Mouse (Mus musculus) ES-E14 (cell line): ENCODE data around the gene Gsx2. TPM values are rescaled to one million over a fixed set of nuclear protein-coding genes. Genes with fewer than 3 reads are reported as not detected.

Source experiments
- DNase-seq: peaks from one replicate; pipeline ENCODE4 v3.0.0-alpha.2; 2013; ENCODE audit warnings: low read depth, low spot score
- H3K27ac ChIP-seq: 2 replicates; pipeline ENCODE4 v1.5.1; 2012; ENCODE audit warnings: low read depth, mild to moderate bottlenecking, low read length, moderate library complexity, mixed read lengths; ENCODE audit not compliant: poor library complexity, insufficient read depth, severe bottlenecking
- H3K36me3 ChIP-seq: 2 replicates; pipeline ENCODE4 v1.6.1; 2012; ENCODE audit warnings: mild to moderate bottlenecking, low read length, moderate library complexity, mixed read lengths; ENCODE audit not compliant: control insufficient read depth, poor library complexity, insufficient read depth, severe bottlenecking
- H3K4me1 ChIP-seq, 2 experiments: fragments of 150-350 bp in 1 of 2; sonication (generic) in 1 of 2; 2 replicates each; pipeline ENCODE4 v1.6.1; 2012; ENCODE audit warnings: low read length in 2 of 2, mild to moderate bottlenecking in 1 of 2, mixed read lengths in 1 of 2; ENCODE audit not compliant: control insufficient read depth in 2 of 2, insufficient read depth in 2 of 2, poor library complexity in 1 of 2
- H3K4me3 ChIP-seq, 2 experiments: fragments of 150-350 bp in 1 of 2; sonication (generic) in 1 of 2; 2 replicates each; pipeline ENCODE4 v1.5.1; 2012; ENCODE audit warnings: low read length in 2 of 2, low read depth in 1 of 2, mild to moderate bottlenecking in 1 of 2, mixed read lengths in 1 of 2; ENCODE audit not compliant: insufficient read depth in 1 of 2, poor library complexity in 1 of 2, severe bottlenecking in 1 of 2
- H3K9ac ChIP-seq: 2 replicates; pipeline ENCODE4 v1.6.1; 2012; ENCODE audit warnings: low read depth, mild to moderate bottlenecking, low read length, mixed read lengths; ENCODE audit not compliant: poor library complexity, insufficient read depth, severe bottlenecking
- H3K9me3 ChIP-seq: fragments of 150-350 bp; sonication (generic); 2 replicates; pipeline ENCODE4 v1.6.1; 2012; ENCODE audit warnings: low read depth, mild to moderate bottlenecking, low read length; ENCODE audit not compliant: control insufficient read depth, insufficient read depth
- CHD2 ChIP-seq: IDR thresholded peaks from 2 replicates; pipeline ENCODE4 v1.6.1; 2014; ENCODE audit warnings: mild to moderate bottlenecking, low read depth, low read length, inconsistent platforms
- HCFC1 ChIP-seq: IDR thresholded peaks from 2 replicates; pipeline ENCODE4 v1.6.1; 2012; ENCODE audit warnings: low read length, inconsistent platforms, borderline replicate concordance; ENCODE audit not compliant: insufficient read depth
- MAFK ChIP-seq: IDR thresholded peaks from 2 replicates; pipeline ENCODE4 v1.6.1; 2014; ENCODE audit warnings: mild to moderate bottlenecking, low read depth, low read length, inconsistent platforms; ENCODE audit not compliant: insufficient read depth
- ZC3H11A ChIP-seq: IDR thresholded peaks from 2 replicates; pipeline ENCODE4 v1.6.1; 2012; ENCODE audit warnings: low read depth, mild to moderate bottlenecking, inconsistent platforms, low read length, borderline replicate concordance
- ZNF384 ChIP-seq: IDR thresholded peaks from 2 replicates; pipeline ENCODE4 v1.6.1; 2012; ENCODE audit warnings: low read depth, low read length, inconsistent platforms
- in situ Hi-C, 2 experiments: fragments of 600-800 bp; cut with MboI; formaldehyde crosslinking; loops; one replicate each; pipeline ENCODE4 v1.15.1; 2025; ENCODE audit warnings: low sequenced_read_pairs in 2 of 2, inconsistent platforms in 1 of 2; ENCODE audit not compliant: unreplicated experiment in 2 of 2
- total RNA-seq: library from RNA; depleted of rRNA; stranded (reverse); fragments of 300-350 nt; gene quantifications from 2 replicates; pipeline ENCODE4 v1.2.3, GENCODE M21; 2012; rRNA removed

The Gsx2 gene
- total RNA-seq, result not detected in 2 replicates

- Histone ChIP-seq H3K4me1 (peaks cover 0 to 7% of the 10 kb centered on the region in 2 experiments; a peak in 1 of 4 replicates), H3K9me3 (no peaks in the 10 kb centered on the region), H3K36me3 (no peaks in the 10 kb centered on the region), H3K9ac (peak within 1 kb of the TSS; percentile 7; the same call in 1 of the 2 replicates), H3K4me3 (peak within 1 kb of the TSS; percentile 41 to 54; a peak in 3 of 4 replicates), H3K27ac (no peak within 1 kb of the TSS)
- in situ Hi-C loops, result loop anchor here in 1 of 2 experiments (5.0 kb wide), 1 partner anchor 72 kb away; no protein-coding TSS in a partner anchor
- no peak for DNase-seq
- no peak for TF ChIP-seq MAFK
- TF ChIP-seq CHD2, result no peak
- TF ChIP-seq ZC3H11A, result no peak
- TF ChIP-seq ZNF384, result no peak
- no peak for TF ChIP-seq HCFC1
These were observed at the start of gene Gsx2 for GRCm38 (mm10) chr5:75075383-75075941. Gene Gsx2 (plus strand): TSS chr5:75075601.

- in situ Hi-C loops, result no loop called here
- H3K9ac ChIP-seq, result no peak overlapping the region
- TF ChIP-seq HCFC1, result no peak
- TF ChIP-seq ZNF384, result no peak
- no peak for TF ChIP-seq MAFK
- TF ChIP-seq ZC3H11A, result no peak
- no peak for TF ChIP-seq CHD2
- no peaks in the 10 kb centered on the region for H3K36me3 ChIP-seq
- DNase-seq, result no peak
- H3K9me3 ChIP-seq, result no peaks in the 10 kb centered on the region
- H3K4me3 ChIP-seq, result no peak overlapping the region
- no peak overlapping the region for H3K27ac ChIP-seq
- no peaks in the 10 kb centered on the region for H3K4me1 ChIP-seq
These were observed 39.9 kb upstream of the Gsx2 start for GRCm38 (mm10) chr5:75035475-75035874.

GRCm38 (mm10) chr5:75039307-75039706 lies 36.1 kb upstream of the Gsx2 start:
- TF ChIP-seq MAFK, result no peak
- no peak for TF ChIP-seq ZNF384
- no peak for TF ChIP-seq CHD2
- TF ChIP-seq HCFC1, result no peak
- TF ChIP-seq ZC3H11A, result no peak
- in situ Hi-C loops, result no loop called here
- DNase-seq, result no peak
- Histone ChIP-seq H3K4me1 (peaks cover 3% of the 10 kb centered on the region in 2 experiments; a peak in 1 of 4 replicates), H3K27ac (no peak overlapping the region), H3K9ac (no peak overlapping the region), H3K9me3 (no peaks in the 10 kb centered on the region), H3K4me3 (no peak overlapping the region), H3K36me3 (no peaks in the 10 kb centered on the region)

- H3K4me3 ChIP-seq, result peak overlapping the region in 1 of 2 experiments; percentile 98; a peak in 2 of 4 replicates
- peaks cover 5 to 9% of the 10 kb centered on the region in 2 experiments; a peak in 2 of 4 replicates for H3K4me1 ChIP-seq
- in situ Hi-C loops, result no loop called here
- H3K9ac ChIP-seq, result no peak overlapping the region
- H3K27ac ChIP-seq, result no peak overlapping the region
- no peaks in the 10 kb centered on the region for H3K36me3 ChIP-seq
- no peaks in the 10 kb centered on the region for H3K9me3 ChIP-seq
- DNase-seq, result no peak
- TF ChIP-seq HCFC1, result no peak
- no peak for TF ChIP-seq ZNF384
- no peak for TF ChIP-seq MAFK
- no peak for TF ChIP-seq CHD2
- TF ChIP-seq ZC3H11A, result no peak
These were observed 32.4 kb upstream of the Gsx2 start for GRCm38 (mm10) chr5:75043011-75043445.
